ENCODE assay signal across 9 mouse cellular contexts in genomic region chr2:163397905-163398304, GRCm38 (mm10). TPM values are rescaled to one million over a fixed set of nuclear protein-coding genes. Genes with fewer than 3 reads are reported as not detected.
DNase-seq lines count a peak whose midpoint lies in the region; ATAC-seq and TF ChIP-seq lines count a peak whose summit lies in the region.
"Had no signal": no experiment of that assay in that cellular context is flagged by ENCODE, and none has a peak within 500 bp of the region (broad histone marks: within the 10 kb centered on the region; RNA-seq: fewer than 3 reads in every experiment).

TSS of gene Jph2 (minus strand) at chr2:163397993.

- no peaks in the 10 kb centered on the region for H3K36me3 ChIP-seq in forebrain, embryonic 13.5 days (ENCODE audit: poor library complexity, severe bottlenecking)
- no peaks in the 10 kb centered on the region for H3K36me3 ChIP-seq in forebrain, embryonic 16.5 days (ENCODE audit: control insufficient read depth, insufficient read depth)
- H3K36me3 ChIP-seq in embryonic facial prominence, embryonic 15.5 days, result no peaks in the 10 kb centered on the region

- intact Hi-C loops in heart, postnatal 36 days (cut with DNase I), result loop anchor here (2.0 to 5.0 kb wide), 2 partner anchors 27 to 36 kb away; no protein-coding TSS in a partner anchor

- 11% methylated on average over 10 of the region's 10 CpGs for WGBS in forebrain, embryonic 13.5 days
- WGBS in forebrain, embryonic 16.5 days, result 18% methylated on average over 10 of the region's 10 CpGs
- 6% methylated on average over 10 of the region's 10 CpGs for WGBS in embryonic facial prominence, embryonic 15.5 days
- WGBS in lung, adult 2 months, result 14% methylated on average over 10 of the region's 10 CpGs

- TF ChIP-seq CTCF in lung, adult 2 months (IDR thresholded peaks at IDR 0.05; ENCODE audit: insufficient read depth, low read length), result no peak

- no peaks in the 10 kb centered on the region for H3K27me3 ChIP-seq in forebrain, embryonic 13.5 days
- H3K27me3 ChIP-seq in forebrain, embryonic 16.5 days (replicated peaks; ENCODE audit: control insufficient read depth, insufficient read depth, low read length), result no peaks in the 10 kb centered on the region
- no peaks in the 10 kb centered on the region for H3K27me3 ChIP-seq in embryonic facial prominence, embryonic 15.5 days

- no peak within 1 kb of the TSS for H3K4me3 ChIP-seq in forebrain, embryonic 13.5 days
- no peak within 1 kb of the TSS for H3K4me3 ChIP-seq in forebrain, embryonic 16.5 days (replicated peaks; ENCODE audit: low read length)
- peak within 1 kb of the TSS; percentile 18 for H3K4me3 ChIP-seq in embryonic facial prominence, embryonic 15.5 days (replicated peaks)
- H3K4me3 ChIP-seq in lung, adult 2 months (replicated peaks; ENCODE audit: extremely low read depth, low read depth, low read length), result peak within 1 kb of the TSS; percentile 49

- H3K9ac ChIP-seq in forebrain, embryonic 13.5 days, result no peak within 1 kb of the TSS
- no peak within 1 kb of the TSS for H3K9ac ChIP-seq in forebrain, embryonic 16.5 days (replicated peaks; ENCODE audit: low read depth, low read length)
- no peak within 1 kb of the TSS for H3K9ac ChIP-seq in embryonic facial prominence, embryonic 15.5 days

- H3K9me3 ChIP-seq in forebrain, embryonic 13.5 days (replicated peaks), result no peaks in the 10 kb centered on the region
- no peaks in the 10 kb centered on the region for H3K9me3 ChIP-seq in forebrain, embryonic 16.5 days (ENCODE audit: control insufficient read depth, low read length)
- H3K9me3 ChIP-seq in embryonic facial prominence, embryonic 15.5 days (replicated peaks), result no peaks in the 10 kb centered on the region

- peak within 1 kb of the TSS; percentile 3; the same call in 1 of the 2 replicates for H3K4me2 ChIP-seq in forebrain, embryonic 13.5 days
- H3K4me2 ChIP-seq in forebrain, embryonic 16.5 days (ENCODE audit: low read length), result no peak within 1 kb of the TSS
- H3K4me2 ChIP-seq in embryonic facial prominence, embryonic 15.5 days (replicated peaks), result peak within 1 kb of the TSS; percentile 33

- no peak for ATAC-seq in forebrain, embryonic 13.5 days
- no peak for ATAC-seq in forebrain, embryonic 16.5 days
- peak; percentile 64 for ATAC-seq in embryonic facial prominence, embryonic 15.5 days (ENCODE audit: insufficient number of reproducible peaks, low FRiP score, low TSS enrichment, low read depth)

- DNase-seq in heart, postnatal 36 days, result peak; percentile 73 to 76
- no peak for DNase-seq in lung, adult 2 months
- peak; percentile 22 for DNase-seq in testis, postnatal 14 days (ENCODE audit: low spot score)
- no peak for DNase-seq in MN1 (ENCODE audit: low spot score)
- DNase-seq in cerebellum, adult 11 months, result no peak

- peaks cover 5% of the 10 kb centered on the region for H3K4me1 ChIP-seq in forebrain, embryonic 13.5 days
- H3K4me1 ChIP-seq in forebrain, embryonic 16.5 days (replicated peaks; ENCODE audit: control insufficient read depth, insufficient read depth, low read length), result no peaks in the 10 kb centered on the region; the same call in 1 of the 2 replicates
- peaks cover 8% of the 10 kb centered on the region for H3K4me1 ChIP-seq in embryonic facial prominence, embryonic 15.5 days
- H3K4me1 ChIP-seq in lung, adult 2 months (ENCODE audit: control insufficient read depth, insufficient read depth, low read length), result no peaks in the 10 kb centered on the region

- TF ChIP-seq POLR2A in lung, adult 2 months (IDR thresholded peaks at IDR 0.05; ENCODE audit: borderline replicate concordance, extremely low read depth, low read depth, low read length), result no peak; the same call in 1 of the 2 replicates

- no peak within 1 kb of the TSS for H3K27ac ChIP-seq in forebrain, embryonic 13.5 days
- no peak within 1 kb of the TSS for H3K27ac ChIP-seq in forebrain, embryonic 16.5 days (ENCODE audit: low read length)
- H3K27ac ChIP-seq in embryonic facial prominence, embryonic 15.5 days (replicated peaks), result no peak within 1 kb of the TSS; the same call in 1 of the 2 replicates

RNA-seq across cellular contexts. Expression of gene Jph2, which starts in this region (rescaled TPM):
- 0.12 and 0.18 TPM in 2 replicates for polyA plus RNA-seq in forebrain, embryonic 13.5 days (2015; fragmentation: Nextera tagmentation; extraction: Ambion mirVana)
- 0.20 and 0.28 TPM in 2 replicates for polyA plus RNA-seq in forebrain, embryonic 16.5 days (2015; fragmentation: Nextera tagmentation; extraction: Ambion mirVana)
- polyA plus RNA-seq in embryonic facial prominence, embryonic 15.5 days (2015; fragmentation: Nextera tagmentation; extraction: Ambion mirVana), result 3.7 and 5.0 TPM in 2 replicates
- total RNA-seq in heart, postnatal 36 days (2021), result 100 to 1,000 TPM; 323 to 334 TPM
- polyA plus RNA-seq in lung, adult 2 months (2012; rRNA removed), result 32.3 and 38.4 TPM in 2 replicates
- total RNA-seq: common myeloid progenitor, adult 5-6 weeks had no signal

Comparison
In these comparisons a context has a peak if more than half of its experiments do, and no peak if none do; other contexts are left out.
1. H3K4me3 ChIP-seq: peak in embryonic facial prominence, embryonic 15.5 days (single experiment) and lung, adult 2 months (single experiment); none in forebrain, embryonic 13.5 days (single experiment) and forebrain, embryonic 16.5 days (single experiment).
2. DNase-seq: peak in heart, postnatal 36 days (2 of 2) and testis, postnatal 14 days (single experiment); none in lung, adult 2 months (single experiment), MN1 (single experiment) and cerebellum, adult 11 months (single experiment).